Mouse (Mus musculus): ENCODE results near the gene Urad. TPM values are rescaled to one million over a fixed set of nuclear protein-coding genes. Genes with fewer than 3 reads are reported as not detected.

Gene Urad
- polyA plus RNA-seq, 1 experiment from 2014 or later, result 1.7 TPM

DNA sequence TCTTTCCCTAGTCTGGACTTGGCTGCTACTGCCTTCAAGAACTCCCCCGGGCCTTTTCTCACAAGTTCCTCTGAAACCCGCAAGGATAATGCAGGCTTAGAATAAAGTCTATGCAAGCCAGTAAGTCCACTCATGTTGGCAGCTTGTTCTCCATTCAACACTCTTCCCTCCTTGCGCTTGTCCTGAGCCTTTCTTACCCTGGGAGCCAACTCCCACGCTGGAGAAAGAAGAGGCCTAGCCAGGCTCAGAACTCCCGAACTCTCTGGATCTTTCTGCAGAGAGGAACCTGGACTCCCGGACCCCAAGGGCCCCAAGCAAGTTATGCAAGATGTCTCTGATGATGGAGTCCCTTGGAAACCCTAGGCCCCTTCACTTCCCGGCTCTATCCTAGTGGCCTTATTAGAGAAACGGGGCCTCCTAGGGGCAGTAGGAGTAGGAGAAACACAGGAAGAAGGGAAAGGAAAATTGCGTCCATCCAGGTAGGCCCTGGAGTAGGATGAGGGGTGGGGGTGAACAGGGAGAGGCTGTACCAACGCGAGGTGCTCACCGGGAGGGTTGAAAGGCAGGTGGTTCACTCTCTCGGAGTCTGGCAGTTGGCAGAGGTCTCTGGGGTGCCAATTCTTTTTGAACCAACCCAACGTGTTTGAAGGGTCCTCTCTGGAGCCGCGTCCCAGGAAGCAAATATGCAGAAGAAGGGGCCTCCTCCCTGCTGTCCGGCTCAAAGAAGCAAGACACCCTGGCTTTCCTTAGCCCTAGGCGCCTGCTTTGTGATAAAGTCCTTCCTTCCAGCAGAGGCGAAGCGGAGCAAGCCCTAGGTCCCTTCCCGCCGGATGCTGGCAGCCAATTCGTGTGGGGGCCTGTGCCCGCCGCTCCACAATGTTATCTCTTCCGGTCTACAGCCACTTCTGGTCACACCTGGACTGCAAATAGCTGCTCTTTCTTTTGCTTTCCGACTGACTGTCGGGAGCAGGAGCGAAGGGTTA is 51.3 kb downstream of the Urad start:
- Histone ChIP-seq H3K4me1 (replicated peaks) (0 out of 2 replicates have a peak, but pooled peaks cover 4% of the 10 kb centered on the region), H3K27ac (no peak overlapping the region; the same call in 1 of the 2 replicates), H3K36me3 (no peaks in the 10 kb centered on the region), H3K4me3 (replicated peaks) (peak overlapping the region; percentile 35), H3K9ac (peak overlapping the region; percentile 9), H3K4me2 (replicated peaks) (peak overlapping the region; percentile 51), H3K9me3 (no peaks in the 10 kb centered on the region), H3K27me3 (replicated peaks) (peaks cover 75% of the 10 kb centered on the region)
- peak; percentile 24 for ATAC-seq
- 10% methylated on average over 29 of the region's 29 CpGs for WGBS

DNA sequence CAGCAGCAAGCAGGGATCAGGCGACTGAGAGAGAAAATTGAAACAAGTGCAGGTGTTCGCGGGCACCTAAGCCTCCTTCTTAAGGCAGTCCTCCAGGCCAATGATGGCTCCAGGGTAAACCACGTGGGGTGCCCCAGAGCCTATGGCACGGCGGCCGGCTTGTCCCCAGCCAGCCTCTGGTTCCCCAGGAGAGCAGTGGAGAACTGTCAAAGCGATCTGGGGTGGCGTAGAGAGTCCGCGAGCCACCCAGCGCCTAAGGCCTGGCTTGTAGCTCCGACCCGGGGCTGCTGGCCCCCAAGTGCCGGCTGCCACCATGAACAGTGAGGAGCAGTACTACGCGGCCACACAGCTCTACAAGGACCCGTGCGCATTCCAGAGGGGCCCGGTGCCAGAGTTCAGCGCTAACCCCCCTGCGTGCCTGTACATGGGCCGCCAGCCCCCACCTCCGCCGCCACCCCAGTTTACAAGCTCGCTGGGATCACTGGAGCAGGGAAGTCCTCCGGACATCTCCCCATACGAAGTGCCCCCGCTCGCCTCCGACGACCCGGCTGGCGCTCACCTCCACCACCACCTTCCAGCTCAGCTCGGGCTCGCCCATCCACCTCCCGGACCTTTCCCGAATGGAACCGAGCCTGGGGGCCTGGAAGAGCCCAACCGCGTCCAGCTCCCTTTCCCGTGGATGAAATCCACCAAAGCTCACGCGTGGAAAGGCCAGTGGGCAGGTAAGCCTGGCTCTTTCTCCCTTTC is 52.1 kb downstream of the Urad start, which contains the start of gene Pdx1:
TSS of gene Pdx1 (plus strand) at position 34 of the 747 bp plus-strand sequence.
- ATAC-seq, result peak; percentile 94
- no peaks in the 10 kb centered on the region for H3K9me3 ChIP-seq
- H3K4me1 ChIP-seq (replicated peaks), result 0 out of 2 replicates have a peak, but pooled peaks cover 4% of the 10 kb centered on the region
- WGBS, result 2% methylated on average over 44 of the region's 44 CpGs
- H3K36me3 ChIP-seq, result no peaks in the 10 kb centered on the region
- peaks cover 70% of the 10 kb centered on the region for H3K27me3 ChIP-seq (replicated peaks)
- H3K4me2 ChIP-seq (replicated peaks), result peak within 1 kb of the TSS; percentile 51
- no peak within 1 kb of the TSS; the same call in 1 of the 2 replicates for H3K27ac ChIP-seq
- H3K4me3 ChIP-seq (replicated peaks), result peak within 1 kb of the TSS; percentile 35
- H3K9ac ChIP-seq, result peak within 1 kb of the TSS; percentile 9

DNA sequence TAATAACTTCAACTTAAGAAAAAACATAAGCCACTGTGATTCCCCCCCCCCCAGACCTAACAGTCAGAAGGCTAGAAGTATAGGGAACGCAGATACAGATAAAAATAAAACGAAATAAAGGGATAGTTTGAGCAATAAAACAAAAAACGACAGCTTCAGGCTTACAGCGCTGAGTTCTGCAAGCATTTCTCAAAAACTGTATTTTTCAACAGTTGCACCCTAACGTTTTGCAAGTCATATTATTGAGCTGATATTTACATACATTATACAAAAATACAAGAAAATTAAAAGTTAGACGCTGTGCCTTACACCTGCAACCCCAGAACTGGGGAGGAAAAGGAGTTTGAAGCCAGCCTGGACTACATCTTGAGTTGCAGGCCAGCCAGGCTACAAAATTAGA is 52.9 kb downstream of the Urad start:
- WGBS, result 12% methylated on average over 6 of the region's 6 CpGs
- no peak for ATAC-seq
- Histone ChIP-seq H3K4me2 (replicated peaks) (no peak overlapping the region), H3K4me3 (replicated peaks) (no peak overlapping the region), H3K27me3 (replicated peaks) (peaks cover 63% of the 10 kb centered on the region), H3K4me1 (replicated peaks) (0 out of 2 replicates have a peak, but pooled peaks cover 4% of the 10 kb centered on the region), H3K9me3 (no peaks in the 10 kb centered on the region), H3K36me3 (no peaks in the 10 kb centered on the region), H3K9ac (no peak overlapping the region), H3K27ac (no peak overlapping the region)

DNA sequence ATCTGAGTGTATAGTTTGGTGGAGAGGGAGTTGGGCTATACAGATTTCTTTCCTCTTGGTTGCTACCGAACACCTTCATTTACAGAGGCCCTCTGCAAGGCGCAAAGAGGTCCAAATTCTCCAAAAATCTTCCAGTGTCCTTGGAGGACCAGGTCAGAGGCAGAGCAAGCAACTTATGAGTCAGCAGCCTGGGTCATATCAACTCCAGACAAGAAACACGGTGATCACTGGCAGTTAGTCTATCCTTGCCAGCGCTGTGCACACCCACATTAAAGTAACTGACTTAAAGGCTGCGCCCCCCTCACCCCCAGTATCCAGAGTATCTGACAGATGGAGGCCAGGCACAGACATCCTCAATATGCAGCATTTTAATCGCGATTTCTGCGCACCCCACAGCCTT is 53.5 kb downstream of the Urad start:
- ATAC-seq, result no peak
- Histone ChIP-seq H3K27me3 (replicated peaks) (peaks cover 62% of the 10 kb centered on the region), H3K4me1 (replicated peaks) (0 out of 2 replicates have a peak, but pooled peaks cover 4% of the 10 kb centered on the region), H3K36me3 (no peaks in the 10 kb centered on the region), H3K4me2 (replicated peaks) (no peak overlapping the region), H3K9ac (no peak overlapping the region), H3K9me3 (no peaks in the 10 kb centered on the region), H3K27ac (no peak overlapping the region), H3K4me3 (replicated peaks) (no peak overlapping the region)
- WGBS, result 5% methylated on average over 8 of the region's 8 CpGs

DNA sequence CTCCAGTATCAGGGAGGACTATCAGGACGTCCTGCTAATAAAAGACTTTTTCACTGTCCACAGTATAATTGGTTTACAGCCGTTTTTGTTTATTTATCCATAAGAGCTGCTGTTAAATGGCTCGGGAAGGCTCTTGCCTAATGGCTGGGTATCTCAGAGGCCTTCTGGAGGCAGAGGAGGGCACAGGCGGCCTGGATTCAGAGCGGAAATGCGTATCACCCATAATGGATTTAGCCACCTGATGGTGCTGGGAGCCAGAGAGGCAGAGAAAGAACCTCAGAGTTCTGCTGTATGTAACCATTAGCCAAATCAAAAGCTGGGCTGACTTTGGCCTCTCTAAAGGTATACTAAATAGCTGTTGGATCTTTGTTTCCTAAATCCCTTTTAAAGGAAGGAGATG is 54.8 kb downstream of the Urad start:
- ATAC-seq, result no peak
- WGBS, result 10% methylated on average over 6 of the region's 6 CpGs
- no peak overlapping the region for H3K27ac ChIP-seq

More for the DNA sequence above, 54.8 kb downstream of the Urad start:
- Histone ChIP-seq H3K9ac (no peak overlapping the region), H3K27me3 (replicated peaks) (peaks cover 55% of the 10 kb centered on the region), H3K9me3 (no peaks in the 10 kb centered on the region), H3K4me1 (replicated peaks) (0 out of 2 replicates have a peak, but pooled peaks cover 4% of the 10 kb centered on the region), H3K4me3 (replicated peaks) (no peak overlapping the region), H3K36me3 (no peaks in the 10 kb centered on the region), H3K4me2 (replicated peaks) (no peak overlapping the region)

Other genes with a start within 250 kb of the Urad start
- 13.3 and 15.0 TPM in 2 replicates for gene Lnx2, start 245.9 kb downstream of the Urad start, polyA plus RNA-seq (2015; fragmentation: Nextera tagmentation; extraction: Ambion mirVana)
- 151 and 155 TPM in 2 replicates for gene Polr1d, start 245.4 kb downstream of the Urad start, polyA plus RNA-seq (2015; fragmentation: Nextera tagmentation; extraction: Ambion mirVana)
- gene Gsx1, start 133.7 kb downstream of the Urad start, polyA plus RNA-seq (2015; fragmentation: Nextera tagmentation; extraction: Ambion mirVana), result not detected in 2 replicates
- 5.7 and 5.8 TPM in 2 replicates for gene Pdx1, start 52.5 kb downstream of the Urad start, polyA plus RNA-seq (2015; fragmentation: Nextera tagmentation; extraction: Ambion mirVana)
- 36.0 and 38.2 TPM in 2 replicates for gene Cdx2, start 15.2 kb downstream of the Urad start, polyA plus RNA-seq (2015; fragmentation: Nextera tagmentation; extraction: Ambion mirVana)
- 0.31 and 0.34 TPM in 2 replicates for gene Flt3, start 78.0 kb upstream of the Urad start, polyA plus RNA-seq (2015; fragmentation: Nextera tagmentation; extraction: Ambion mirVana)
- 64.5 and 67.5 TPM in 2 replicates for gene Pan3, start 107.7 kb upstream of the Urad start, polyA plus RNA-seq (2015; fragmentation: Nextera tagmentation; extraction: Ambion mirVana)